Mouse (Mus musculus) layer of hippocampus, adult 2 months (tissue): ENCODE results near the gene Artn. TPM values are rescaled to one million over a fixed set of nuclear protein-coding genes. Genes with fewer than 3 reads are reported as not detected.
A peak's percentile ranks its signal among the peaks of the same experiment; 100 is the strongest.

Experiments
- DNase-seq, 2 experiments: peaks; one replicate each; pipeline ENCODE4 v3.0.0; 2022; ENCODE audit warnings: low spot score in 2 of 2
- H3K27ac ChIP-seq: fragments of 200-600 bp; 2 replicates; pipeline ENCODE4 v1.8.1; 2022
- H3K4me3 ChIP-seq: fragments of 200-600 bp; 2 replicates; pipeline ENCODE4 v1.8.1; 2022; ENCODE audit warnings: mild to moderate bottlenecking
- CTCF ChIP-seq: fragments of 200-600 bp; conservative IDR thresholded peaks from 2 replicates; pipeline ENCODE4 v1.8.1; 2022; ENCODE audit warnings: antibody characterized with exemption, mild to moderate bottlenecking, moderate library complexity
- total RNA-seq, 2 experiments: library from RNA; stranded (reverse); gene quantifications; 2 replicates each; pipeline ENCODE4 v1.2.3; 2021

The Artn gene
- total RNA-seq, 2 experiments from 2014 or later, result 1.8 to 1.9 TPM

GRCm38 (mm10) chr4:117882701-117883691 is 46.6 kb downstream of the Artn start, which contains the start of gene B4galt2:
TSS of gene B4galt2 (minus strand) at chr4:117883487.
- TF ChIP-seq CTCF, result peak; percentile 57
- Histone ChIP-seq H3K27ac (peak within 1 kb of the TSS; percentile 93), H3K4me3 (peak within 1 kb of the TSS; percentile 69)
- peak; percentile 46 to 70 for DNase-seq

GRCm38 (mm10) chr4:117878703-117879102 is 50.9 kb downstream of the Artn start:
- no peak overlapping the region for H3K4me3 ChIP-seq
- H3K27ac ChIP-seq, result no peak overlapping the region
- no peak for TF ChIP-seq CTCF
- DNase-seq, result no peak

DNA sequence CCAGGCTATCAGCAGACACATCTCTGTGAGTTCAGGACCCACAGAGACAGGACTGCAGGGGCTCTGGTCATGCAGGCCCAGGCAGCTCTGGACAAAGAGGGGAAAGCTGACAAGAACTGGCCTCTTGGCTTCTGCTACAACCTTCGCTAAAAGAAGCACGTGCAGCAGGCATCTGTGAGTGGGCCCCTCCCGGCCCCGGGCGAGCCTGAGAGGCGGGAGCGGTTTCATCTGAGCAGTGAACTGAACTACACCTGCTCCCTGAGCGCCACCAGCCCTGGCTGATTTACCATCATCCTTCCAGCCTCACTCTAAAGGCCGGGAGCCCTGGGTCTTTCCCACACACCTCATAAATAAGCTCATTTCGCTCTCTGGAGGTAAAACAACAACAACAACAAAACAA is 51.3 kb downstream of the Artn start:
- no peak for TF ChIP-seq CTCF
- no peak for DNase-seq
- Histone ChIP-seq H3K4me3 (no peak overlapping the region), H3K27ac (no peak overlapping the region)

Other genes starting within 250 kb of the Artn start
- 10 to 100 TPM; 39.0 to 40.4 TPM for gene Dmap1, start 247.5 kb downstream of the Artn start, total RNA-seq
- gene Gm12845, start 205.4 kb downstream of the Artn start, total RNA-seq, result not detected
- not detected for gene Klf17, start 164.1 kb downstream of the Artn start, total RNA-seq
- gene Slc6a9, start 95.3 kb downstream of the Artn start, total RNA-seq, result 10 to 100 TPM; 32.2 to 33.2 TPM
- gene Ccdc24, start 57.2 kb downstream of the Artn start, total RNA-seq, result 1 to 10 TPM in 1 of 2 experiments, under 1 TPM in 1; 0.79 to 2.0 TPM
- gene B4galt2, start 46.3 kb downstream of the Artn start, total RNA-seq, result 10 to 100 TPM; 58.6 to 61.3 TPM
- 100 to 1,000 TPM; 411 to 424 TPM for gene Atp6v0b, start 42.4 kb downstream of the Artn start, total RNA-seq
- 10 to 100 TPM; 10.1 to 12.1 TPM for gene Dph2, start 37.7 kb downstream of the Artn start, total RNA-seq
- gene Ipo13, start 14.8 kb downstream of the Artn start, total RNA-seq, result 100 to 1,000 TPM; 133 to 138 TPM
- gene St3gal3, start 205.2 kb upstream of the Artn start, total RNA-seq, result 10 to 100 TPM; 41.9 to 42.1 TPM